ENCODE assay signal across 8 mouse cellular contexts in the genomic region with DNA sequence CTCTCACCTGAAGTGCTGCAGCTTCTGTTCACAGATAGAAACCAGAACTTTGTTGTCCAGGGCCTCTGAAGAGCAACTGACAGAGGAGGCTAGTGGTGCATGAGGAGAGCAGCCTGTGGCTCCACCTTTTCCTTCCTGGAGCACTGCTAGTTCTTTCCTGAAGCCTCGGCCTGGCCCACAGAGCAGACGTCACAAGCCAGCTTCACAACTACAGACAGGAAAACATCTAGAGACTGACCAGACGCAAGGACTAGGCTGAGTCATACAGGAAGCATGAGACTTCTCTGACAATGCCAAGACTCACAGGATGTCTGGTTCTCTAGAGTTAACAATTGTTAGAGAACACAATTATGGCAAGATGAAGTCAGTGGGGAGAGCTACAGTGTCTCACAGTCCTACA. TPM values are rescaled to one million over a fixed set of nuclear protein-coding genes. Genes with fewer than 3 reads are reported as not detected.
DNase-seq lines count a peak whose midpoint lies in the region; ATAC-seq and TF ChIP-seq lines count a peak whose summit lies in the region.

TSS of gene Ctla2b (minus strand) at position 120 of the 400 bp plus-strand sequence.

- no peak within 1 kb of the TSS for H3K9ac ChIP-seq in heart, postnatal 0 days (replicated peaks; ENCODE audit: low read depth, low read length)
- H3K9ac ChIP-seq in liver, adult 2 months (ENCODE audit: low read depth, low read length) = 0 out of 2 replicates have a peak within 1 kb of the TSS, but pooled peaks have one; percentile 17

- no peak for TF ChIP-seq CTCF in heart, postnatal 0 days (IDR thresholded peaks at IDR 0.05; ENCODE audit: low read depth)
- no peak for TF ChIP-seq CTCF in liver, adult 2 months (IDR thresholded peaks at IDR 0.05; ENCODE audit: low read depth, low read length)

- H3K79me2 ChIP-seq in liver, adult 2 months (ENCODE audit: control insufficient read depth, insufficient read depth, low read length) = no peaks in the 10 kb centered on the region

- peak within 1 kb of the TSS; percentile 63 for H3K27ac ChIP-seq in heart, postnatal 0 days (ENCODE audit: low read depth)
- H3K27ac ChIP-seq in liver, adult 2 months (replicated peaks; ENCODE audit: insufficient read depth, low read depth, low read length) = 0 out of 2 replicates have a peak within 1 kb of the TSS, but pooled peaks have one; percentile 26

- WGBS in heart, postnatal 0 days = 42% methylated on average over 3 of the region's 3 CpGs
- 45% methylated on average over 3 of the region's 3 CpGs for WGBS in liver, adult 2 months

- no peaks in the 10 kb centered on the region for H3K4me1 ChIP-seq in heart, postnatal 0 days (ENCODE audit: control insufficient read depth, insufficient read depth)
- H3K4me1 ChIP-seq in liver, adult 2 months (ENCODE audit: control insufficient read depth, insufficient read depth, low read length) = no peaks in the 10 kb centered on the region

- no peaks in the 10 kb centered on the region for H3K27me3 ChIP-seq in heart, postnatal 0 days (ENCODE audit: control insufficient read depth, insufficient read depth, low read length)
- no peaks in the 10 kb centered on the region for H3K27me3 ChIP-seq in liver, adult 2 months (ENCODE audit: control insufficient read depth, insufficient read depth, low read length)

- no peaks in the 10 kb centered on the region for H3K36me3 ChIP-seq in heart, postnatal 0 days (replicated peaks; ENCODE audit: control insufficient read depth, insufficient read depth, low read length)
- H3K36me3 ChIP-seq in liver, adult 2 months (ENCODE audit: control insufficient read depth, insufficient read depth, low read length) = no peaks in the 10 kb centered on the region

- H3K9me3 ChIP-seq in heart, postnatal 0 days (replicated peaks; ENCODE audit: control insufficient read depth, low read length) = 0 out of 2 replicates have a peak, but pooled peaks cover 3% of the 10 kb centered on the region

- H3K4me2 ChIP-seq in heart, postnatal 0 days (ENCODE audit: low read depth, low read length) = no peak within 1 kb of the TSS

- ATAC-seq in heart, postnatal 0 days (ENCODE audit: insufficient read depth, low read depth) = peak; percentile 96
- ATAC-seq in neutrophil, adult 5-6 weeks (ENCODE audit: extremely low read depth, insufficient number of reproducible peaks, low FRiP score, poor library complexity, severe bottlenecking) = peak; percentile 13; the same call in 1 of the 2 replicates

- no peak within 1 kb of the TSS for H3K4me3 ChIP-seq in heart, postnatal 0 days (ENCODE audit: low read depth, low read length)
- peak within 1 kb of the TSS; percentile 45 for H3K4me3 ChIP-seq in liver, adult 2 months (ENCODE audit: insufficient read depth, low read depth, low read length)

- peak; percentile 14 to 34 for DNase-seq in spleen, postnatal 36 days (ENCODE audit: low spot score in 2 of 2)
- DNase-seq in spleen, postnatal 4 days (ENCODE audit: low spot score in 2 of 2) = no peak
- DNase-seq in c-Kit-positive CD71-negative TER-119-negative erythroid progenitor cells, embryonic 14.5 days (ENCODE audit: low read depth) = peak; percentile 60
- DNase-seq in heart, postnatal 0 days (ENCODE audit: low spot score) = peak; percentile 76
- DNase-seq in liver, adult 2 months (ENCODE audit: extremely low read depth, low read depth, low spot score) = peak; percentile 59
- DNase-seq in cerebellum, postnatal 4 days (ENCODE audit: low spot score in 2 of 2) = no peak
- no peak for DNase-seq in right cerebral cortex, adult 18-20 months

- no peak for TF ChIP-seq POLR2A in liver, adult 2 months (IDR thresholded peaks at IDR 0.05; ENCODE audit: extremely low read depth, insufficient read depth, low read length)

- TF ChIP-seq EP300 in heart, postnatal 0 days (IDR thresholded peaks at IDR 0.05; ENCODE audit: low read depth) = peak; percentile 97

RNA-seq across cellular contexts. Expression of gene Ctla2b, which starts in this region (rescaled TPM):
- total RNA-seq in heart, postnatal 0 days (2014; rRNA removed; ENCODE audit: low replicate concordance) = 1.1 and 3.7 TPM in 2 replicates
- polyA plus RNA-seq in heart, postnatal 0 days (2015; fragmentation: Nextera tagmentation; extraction: Ambion mirVana) = 4.5 and 6.6 TPM in 2 replicates
- total RNA-seq in liver, adult 2 months (2014; rRNA removed) = 6.4 and 11.4 TPM in 2 replicates
- polyA plus RNA-seq in liver, adult 2 months (2012; rRNA removed) = 0.72 and 2.2 TPM in 2 replicates
- total RNA-seq in neutrophil, adult 5-6 weeks (2017) = 11.6 and 15.0 TPM in 2 replicates

Comparison
In these comparisons a context has a peak if more than half of its experiments do, and no peak if none do; other contexts are left out.
1. DNase-seq: peak in spleen, postnatal 36 days (2 of 2), c-Kit-positive CD71-negative TER-119-negative erythroid progenitor cells, embryonic 14.5 days (single experiment), heart, postnatal 0 days (single experiment) and liver, adult 2 months (single experiment); none in spleen, postnatal 4 days (0 of 2), cerebellum, postnatal 4 days (0 of 2) and right cerebral cortex, adult 18-20 months (single experiment).